Mouse (Mus musculus): Measurements from ENCODE around the gene Cntn2. TPM values are rescaled to one million over a fixed set of nuclear protein-coding genes. Genes with fewer than 3 reads are reported as not detected.

Gene Cntn2
- under 1 TPM; 0.05 to 0.35 TPM for total RNA-seq (2021)
- long read RNA-seq, experiment 1: 0 reads
- long read RNA-seq, experiment 2: 0 reads

GRCm38 (mm10) chr1:132542762-132543306, at the start of gene Cntn2:
Gene Cntn2, minus strand, starts transcription at chr1:132543256.
- DNase-seq: no peak

GRCm38 (mm10) chr1:132592145-132592544, 49.1 kb upstream of the Cntn2 start:
- no peak for DNase-seq

GRCm38 (mm10) chr1:132591399-132591930, 48.4 kb upstream of the Cntn2 start:
- DNase-seq: no peak

- no peak for DNase-seq
Observed at GRCm38 (mm10) chr1:132586679-132587201, 43.7 kb upstream of the Cntn2 start.

GRCm38 (mm10) chr1:132585376-132585775, 42.3 kb upstream of the Cntn2 start:
- no peak for DNase-seq

- DNase-seq: no peak
Observed at GRCm38 (mm10) chr1:132582998-132583604, 40.0 kb upstream of the Cntn2 start.

GRCm38 (mm10) chr1:132581845-132582839, 39.1 kb upstream of the Cntn2 start:
- no peak for DNase-seq

- DNase-seq: no peak
Observed at GRCm38 (mm10) chr1:132580063-132580462, 37.0 kb upstream of the Cntn2 start.

GRCm38 (mm10) chr1:132576845-132577244, 33.8 kb upstream of the Cntn2 start:
- DNase-seq: no peak

GRCm38 (mm10) chr1:132572851-132573250, 29.8 kb upstream of the Cntn2 start:
- no peak for DNase-seq

- no peak for DNase-seq
Observed at GRCm38 (mm10) chr1:132571613-132572012, 28.6 kb upstream of the Cntn2 start.

GRCm38 (mm10) chr1:132570906-132571305, 27.9 kb upstream of the Cntn2 start:
- no peak for DNase-seq

GRCm38 (mm10) chr1:132570068-132570780, 27.2 kb upstream of the Cntn2 start:
- no peak for DNase-seq

- DNase-seq: no peak
Observed at GRCm38 (mm10) chr1:132569516-132569915, 26.5 kb upstream of the Cntn2 start.

- no peak for DNase-seq
Observed at GRCm38 (mm10) chr1:132567336-132568125, 24.5 kb upstream of the Cntn2 start.

- no peak for DNase-seq
Observed at GRCm38 (mm10) chr1:132565766-132566165, 22.7 kb upstream of the Cntn2 start.

GRCm38 (mm10) chr1:132564946-132565345, 21.9 kb upstream of the Cntn2 start:
- DNase-seq: no peak

GRCm38 (mm10) chr1:132562337-132562795, 19.3 kb upstream of the Cntn2 start:
- DNase-seq: no peak

GRCm38 (mm10) chr1:132560907-132561700, 18.0 kb upstream of the Cntn2 start:
- no peak for DNase-seq

GRCm38 (mm10) chr1:132559045-132559444, 16.0 kb upstream of the Cntn2 start:
- DNase-seq: no peak

All from gastrocnemius, postnatal 25 days (tissue).